Mouse (Mus musculus) liver, adult 10 weeks (tissue): ENCODE results near the gene Trappc13. TPM values are rescaled to one million over a fixed set of nuclear protein-coding genes. Genes with fewer than 3 reads are reported as not detected.

Source experiments
- polyA plus RNA-seq: library from polyadenylated mRNA; stranded (reverse); fragments of 350-450 nt; fragmentation: Illumina TruSeq; extraction: RNeasy Lipid Tissue Mini Kit (QIAGEN cat#74804); gene quantifications from one replicate; pipeline ENCODE4 v1.2.3, GENCODE M21; 2014; ENCODE audit warnings: low read depth, low replicate concordance

The Trappc13 gene
- 40.7 TPM for polyA plus RNA-seq

DNA sequence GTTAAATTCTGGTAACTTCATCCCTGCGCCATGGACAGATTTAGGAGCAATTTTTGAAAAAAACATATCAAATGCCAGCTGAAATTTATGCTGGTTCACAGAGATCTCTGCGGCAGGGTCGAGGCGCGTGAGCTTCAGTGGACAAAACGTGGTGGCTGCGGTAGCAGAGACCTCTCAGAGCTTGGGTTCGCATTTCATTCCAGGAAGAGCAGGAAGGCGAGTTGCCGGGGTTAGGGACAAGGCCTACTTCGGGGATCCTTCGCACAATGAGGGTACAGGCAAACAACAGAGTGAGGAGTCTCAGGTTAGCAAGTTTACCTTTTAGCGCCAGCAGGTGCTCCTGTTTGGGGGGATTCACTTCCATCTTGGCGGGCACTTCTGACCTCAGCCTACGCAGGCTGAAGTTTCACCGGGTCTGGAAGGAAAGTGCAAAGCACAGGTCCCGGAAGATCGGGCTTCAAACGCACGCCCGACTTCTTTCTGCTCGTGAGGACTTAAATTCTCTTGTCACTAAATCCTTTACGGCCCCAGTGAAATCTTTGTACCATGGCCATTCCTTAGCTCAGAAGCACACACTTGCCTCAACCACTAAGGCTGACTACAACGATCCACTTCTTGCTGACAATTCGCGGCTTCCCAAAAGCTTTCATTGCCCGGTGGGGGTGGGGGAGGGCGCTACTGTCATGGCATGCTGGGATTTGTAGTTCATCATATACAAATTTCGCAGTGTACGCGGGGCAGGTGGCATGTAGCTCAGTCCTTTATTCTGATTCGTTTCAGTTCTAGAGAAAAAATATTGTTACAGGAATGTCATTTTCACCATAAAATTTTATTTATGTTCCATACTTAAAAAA is at the start of gene Trappc13:
Gene Trappc13 (minus strand): TSS at position 674 of the 854 bp plus-strand sequence.

DNA sequence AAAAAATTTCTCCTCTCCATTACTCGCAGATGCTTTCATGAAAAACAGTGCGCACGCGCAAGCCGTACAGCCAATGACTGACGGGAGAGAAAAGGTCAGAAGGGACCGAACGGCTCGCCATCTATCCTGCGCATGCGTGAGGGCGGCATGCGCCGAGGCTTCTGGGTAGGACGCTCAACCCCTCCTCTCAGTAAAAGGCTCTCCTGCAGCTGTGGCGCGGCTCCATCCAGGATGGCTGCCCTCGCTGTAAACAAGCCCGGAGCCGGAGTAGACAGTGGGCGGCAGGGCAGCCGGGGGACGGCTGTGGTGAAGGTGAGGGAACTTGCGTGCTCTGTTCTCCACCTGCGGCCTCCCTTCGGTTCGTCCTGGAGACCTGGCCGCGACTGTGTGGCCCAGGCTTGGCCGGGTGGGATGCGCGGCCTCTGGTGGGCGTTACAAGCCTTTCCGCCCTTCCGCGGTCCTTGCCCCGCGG is 417 bp upstream of the Trappc13 start, which contains the start of gene Trim23:
Gene Trim23 (plus strand): TSS at position 148 of the 472 bp plus-strand sequence.

DNA sequence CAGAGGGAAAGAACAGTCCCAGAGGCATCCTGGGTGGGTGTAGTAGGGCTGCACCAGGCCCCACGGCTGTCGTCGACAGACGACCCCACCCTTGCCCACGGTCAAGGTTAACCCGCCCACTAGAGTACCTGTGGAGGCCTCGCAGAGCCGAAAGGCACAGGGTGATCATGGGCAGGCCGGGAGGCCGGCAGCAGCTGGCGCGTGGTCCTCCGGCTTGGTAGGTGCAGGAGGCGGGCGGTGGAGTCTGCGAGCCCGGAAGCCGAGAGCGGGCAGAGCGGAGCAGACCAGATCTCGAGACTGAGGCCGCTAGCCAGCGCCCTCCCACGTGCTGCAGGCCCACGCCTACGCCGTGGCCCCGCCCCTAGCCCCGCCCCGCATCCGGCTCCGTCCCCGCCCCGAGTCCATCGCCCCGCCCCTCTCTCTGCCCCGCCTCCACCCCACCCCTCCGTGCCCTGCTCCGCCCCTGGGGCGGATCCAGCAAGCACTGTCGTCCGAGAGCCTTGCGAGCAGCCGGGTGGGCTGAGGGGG is 68.9 kb downstream of the Trappc13 start, which contains the start of the genes Nln and Sgtb:
Gene Nln (minus strand): TSS at position 327 of the 528 bp plus-strand sequence.
Gene Sgtb (plus strand): TSS at position 454 of the 528 bp plus-strand sequence.

Other genes starting within 250 kb of the Trappc13 start
- 37.2 TPM for gene Nln, start 68.9 kb downstream of the Trappc13 start, polyA plus RNA-seq
- 2.1 TPM for gene Sgtb, start 68.7 kb downstream of the Trappc13 start, polyA plus RNA-seq
- 30.7 TPM for gene Trim23, start 328 bp upstream of the Trappc13 start, polyA plus RNA-seq
- 6.6 TPM for gene Cenpk, start 50.1 kb upstream of the Trappc13 start, polyA plus RNA-seq
- gene Ppwd1, start 50.4 kb upstream of the Trappc13 start, polyA plus RNA-seq = 18.3 TPM
- gene Adamts6, start 109.4 kb upstream of the Trappc13 start, polyA plus RNA-seq = 0.79 TPM